Mouse (Mus musculus): ENCODE data around the gene Cdkl1. TPM values are rescaled to one million over a fixed set of nuclear protein-coding genes. Genes with fewer than 3 reads are reported as not detected.

Cdkl1 gene
- total RNA-seq, 4 experiments from 2014 or later, result 11.8 to 17.0 (median 14.4) TPM

DNA sequence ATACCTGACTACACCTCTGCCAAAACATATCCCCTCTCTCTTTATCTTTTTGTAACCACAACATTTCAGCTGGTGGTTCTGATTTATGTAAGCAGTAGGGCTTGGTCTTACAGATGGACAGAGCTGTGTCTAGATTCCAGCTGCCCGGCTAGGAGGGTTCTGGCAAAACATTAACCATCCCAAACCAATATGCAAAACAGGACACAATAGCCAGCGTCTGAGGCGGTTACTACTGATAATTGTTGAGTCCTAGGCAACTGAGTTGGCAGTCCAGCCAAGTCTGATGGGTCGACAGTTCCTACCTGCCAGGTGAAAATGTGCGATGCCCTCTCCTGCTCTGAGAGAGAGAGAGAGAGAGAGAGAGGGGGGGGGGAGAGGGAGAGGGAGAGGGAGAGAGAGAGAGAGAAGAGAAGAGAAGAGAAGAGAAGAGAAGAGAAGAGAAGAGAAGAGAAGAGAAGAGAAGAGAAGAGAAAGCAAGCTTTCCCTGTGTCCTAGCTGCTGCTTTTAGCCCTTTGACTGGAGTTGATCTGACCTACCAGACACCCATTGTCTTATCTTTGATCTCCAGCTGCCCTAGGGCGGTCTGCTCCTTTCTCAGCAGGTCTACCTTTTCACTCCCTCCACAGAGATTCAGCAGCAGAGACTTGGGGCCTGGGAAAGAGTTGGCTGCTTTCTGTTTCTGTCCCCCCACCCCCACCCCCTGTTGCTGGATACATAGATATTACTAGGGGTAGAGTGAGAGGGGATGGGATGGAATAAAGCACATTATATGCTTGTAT lies 7.6 kb downstream of the Cdkl1 start:
- DNase-seq (ENCODE audit: low spot score), result no peak

GRCm38 (mm10) chr12:69781935-69782650 lies 9.0 kb downstream of the Cdkl1 start:
- no peak for DNase-seq (ENCODE audit: low spot score)

GRCm38 (mm10) chr12:69781480-69781879 lies 9.6 kb downstream of the Cdkl1 start:
- DNase-seq (ENCODE audit: low spot score), result no peak

DNA sequence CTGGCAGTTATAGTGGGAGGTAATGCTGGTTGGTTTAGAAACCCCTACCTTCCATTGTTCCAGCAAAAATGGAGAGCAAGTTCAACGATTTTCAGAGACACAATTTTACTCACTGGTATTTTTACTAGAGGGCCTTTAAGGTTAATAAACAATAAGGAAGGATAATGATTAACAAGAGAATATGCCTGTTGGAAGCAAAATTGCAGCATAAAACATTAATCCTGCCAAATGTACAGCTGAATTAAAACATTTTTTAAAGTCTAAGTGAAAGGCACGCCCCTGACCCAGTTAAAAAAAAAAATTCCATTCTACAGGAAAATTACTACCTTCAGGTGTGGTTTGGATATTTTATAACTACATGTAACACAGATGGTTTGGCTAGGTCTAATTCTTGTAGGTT lies 13.1 kb downstream of the Cdkl1 start:
- DNase-seq (ENCODE audit: low spot score), result no peak

GRCm38 (mm10) chr12:69777341-69777730 lies 13.7 kb downstream of the Cdkl1 start:
- DNase-seq (ENCODE audit: low spot score), result no peak

DNA sequence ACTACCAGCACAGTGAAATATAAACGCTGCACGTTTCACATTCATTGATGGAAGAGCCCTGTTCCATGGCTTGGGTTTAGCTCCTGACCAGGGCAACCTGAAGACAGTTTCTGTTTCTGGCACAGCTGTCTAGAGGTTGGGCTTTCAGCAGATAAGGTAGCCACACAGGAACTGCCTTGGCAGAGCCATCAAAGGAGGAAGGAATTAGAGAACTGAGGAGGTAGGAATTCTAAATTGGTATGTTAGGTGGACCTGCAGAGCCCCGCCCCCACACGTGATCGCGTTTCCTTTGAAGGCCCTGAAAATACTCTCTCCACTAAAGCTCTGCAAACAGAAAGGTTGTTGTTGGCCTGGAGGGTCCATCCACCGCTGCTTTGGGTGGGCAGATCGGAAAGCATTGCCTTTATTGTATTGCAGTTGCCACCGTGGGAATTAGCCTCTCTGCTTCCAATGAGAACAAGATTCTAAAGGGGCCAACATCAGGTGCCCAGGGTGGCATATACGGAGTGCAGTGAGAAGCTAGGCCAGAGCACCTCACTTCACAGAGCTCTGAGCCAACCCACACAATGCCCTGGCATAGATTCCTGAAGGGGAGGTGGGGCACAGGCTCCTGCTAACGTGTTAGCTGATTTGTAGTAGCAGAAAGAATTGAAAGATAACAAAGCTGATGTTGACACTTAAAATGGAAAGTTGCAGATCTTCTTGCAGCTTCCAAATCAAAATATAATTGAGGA lies 14.3 kb downstream of the Cdkl1 start:
- no peak for DNase-seq (ENCODE audit: low spot score)

DNA sequence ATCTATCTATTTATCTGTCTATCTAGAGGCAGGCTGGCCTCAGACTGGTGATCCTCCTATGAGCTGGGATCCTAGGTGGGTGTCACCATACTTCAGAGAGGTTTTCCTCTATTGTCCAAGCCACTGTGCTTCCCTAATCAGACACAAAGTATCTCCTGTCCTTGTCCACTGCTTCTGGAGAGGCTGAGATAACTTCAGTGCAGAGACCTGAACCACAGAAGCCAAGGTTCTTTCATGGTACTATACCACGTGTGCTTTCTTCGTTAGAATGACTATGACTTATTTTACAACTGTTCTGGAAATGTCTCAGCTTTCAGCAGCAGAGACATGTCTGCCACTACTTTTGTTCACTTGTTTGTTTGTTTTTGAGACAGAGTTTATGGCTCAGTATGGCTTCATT lies 22.2 kb downstream of the Cdkl1 start:
- no peak for DNase-seq (ENCODE audit: low spot score)

DNA sequence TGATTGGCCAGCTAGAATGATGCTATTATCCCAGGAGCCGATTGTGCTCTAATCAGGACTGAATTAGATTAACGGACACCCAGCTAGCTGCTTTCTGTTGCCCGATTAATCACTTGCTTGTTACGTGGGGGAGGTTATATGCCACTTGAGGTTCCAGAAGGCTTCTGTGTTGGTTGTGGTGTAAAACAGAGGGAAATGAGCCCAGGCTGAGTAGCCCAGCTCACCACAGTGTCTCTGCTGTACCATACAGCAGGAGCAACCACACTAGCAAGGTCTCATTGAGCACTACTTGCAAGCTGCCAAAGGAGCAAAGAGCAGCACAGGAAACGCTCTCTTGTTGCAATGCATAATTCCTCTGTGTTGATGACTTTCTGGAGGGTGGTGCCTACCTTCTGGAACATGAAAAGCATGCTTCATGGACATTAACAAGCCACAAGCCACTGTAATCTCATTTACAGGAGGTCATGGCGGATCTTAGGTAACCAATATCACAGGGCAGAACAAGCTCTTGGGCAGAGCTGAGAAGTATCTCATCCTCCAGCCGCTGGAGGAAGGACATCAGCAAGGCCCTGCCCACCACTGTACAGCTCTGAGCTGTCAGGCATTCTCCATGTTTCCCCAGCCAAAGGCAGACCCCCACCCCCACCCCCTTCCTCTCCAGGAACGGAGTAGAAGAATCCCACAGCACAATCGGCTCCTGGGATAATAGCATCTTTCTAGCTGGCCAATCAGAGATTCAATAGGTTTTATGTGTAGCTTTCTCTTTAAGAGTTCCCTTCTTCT lies 23.4 kb downstream of the Cdkl1 start:
- DNase-seq (ENCODE audit: low spot score), result no peak

DNA sequence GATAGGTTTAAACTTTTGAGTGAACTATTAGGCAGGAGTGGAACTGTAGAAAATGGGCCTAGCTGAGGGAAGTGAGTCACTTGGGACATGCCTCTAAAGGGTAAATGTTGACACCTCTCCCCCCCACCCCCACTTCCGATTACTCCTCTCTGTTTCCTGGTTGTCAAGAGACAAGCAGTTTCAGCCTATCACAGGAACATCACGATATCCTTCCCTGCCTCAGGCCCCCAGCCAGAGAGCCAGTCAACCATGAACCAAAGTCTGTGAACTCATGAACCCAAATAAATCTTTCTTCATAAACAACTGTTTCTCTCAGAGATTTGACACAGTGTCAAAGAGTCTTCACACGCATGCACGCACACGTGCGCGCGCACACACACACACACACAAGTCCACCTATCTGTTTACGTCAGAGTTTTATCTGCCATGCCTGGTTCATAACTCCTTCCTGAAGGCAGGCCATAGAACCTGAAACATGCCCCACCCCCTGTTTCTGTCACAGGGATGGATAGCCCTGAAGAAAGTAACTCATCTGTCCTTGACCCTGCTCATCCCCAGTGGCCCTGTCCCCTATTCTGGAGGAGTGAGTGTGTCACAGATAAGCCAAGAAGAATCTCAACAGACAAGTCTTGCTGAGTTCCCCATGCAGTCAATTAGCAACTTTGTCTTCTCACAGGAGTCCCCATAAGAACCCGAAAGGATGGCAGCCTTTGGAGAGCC lies 24.7 kb downstream of the Cdkl1 start:
- no peak for DNase-seq (ENCODE audit: low spot score)

GRCm38 (mm10) chr12:69765543-69765942 lies 25.5 kb downstream of the Cdkl1 start:
- DNase-seq (ENCODE audit: low spot score), result no peak

DNA sequence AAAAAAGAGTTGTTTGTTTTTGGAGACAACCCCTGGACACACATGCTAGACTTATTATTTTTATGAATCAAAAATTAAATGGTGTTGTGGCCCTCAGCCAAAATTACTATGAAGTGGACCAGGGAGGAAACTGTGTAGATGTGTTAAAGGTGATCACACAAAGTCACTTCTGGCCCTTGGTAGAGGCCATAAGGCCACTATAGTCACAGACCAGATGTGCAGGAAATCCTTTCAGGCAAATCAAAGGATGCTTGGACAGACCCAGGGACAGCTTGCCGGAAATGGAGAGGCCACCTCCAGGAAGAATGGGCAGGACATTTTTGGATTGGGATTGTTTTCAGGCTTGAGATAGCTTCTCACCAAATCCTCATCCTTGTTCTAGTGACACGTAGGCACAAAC lies 29.5 kb downstream of the Cdkl1 start:
- peak; percentile 81 for DNase-seq (ENCODE audit: low spot score)

GRCm38 (mm10) chr12:69760743-69761406 lies 30.2 kb downstream of the Cdkl1 start:
- DNase-seq (ENCODE audit: low spot score), result no peak

- no peak for DNase-seq (ENCODE audit: low spot score)
These were observed 31.1 kb downstream of the Cdkl1 start for GRCm38 (mm10) chr12:69760014-69760413.

GRCm38 (mm10) chr12:69759267-69759885 lies 31.7 kb downstream of the Cdkl1 start:
- no peak for DNase-seq (ENCODE audit: low spot score)

DNA sequence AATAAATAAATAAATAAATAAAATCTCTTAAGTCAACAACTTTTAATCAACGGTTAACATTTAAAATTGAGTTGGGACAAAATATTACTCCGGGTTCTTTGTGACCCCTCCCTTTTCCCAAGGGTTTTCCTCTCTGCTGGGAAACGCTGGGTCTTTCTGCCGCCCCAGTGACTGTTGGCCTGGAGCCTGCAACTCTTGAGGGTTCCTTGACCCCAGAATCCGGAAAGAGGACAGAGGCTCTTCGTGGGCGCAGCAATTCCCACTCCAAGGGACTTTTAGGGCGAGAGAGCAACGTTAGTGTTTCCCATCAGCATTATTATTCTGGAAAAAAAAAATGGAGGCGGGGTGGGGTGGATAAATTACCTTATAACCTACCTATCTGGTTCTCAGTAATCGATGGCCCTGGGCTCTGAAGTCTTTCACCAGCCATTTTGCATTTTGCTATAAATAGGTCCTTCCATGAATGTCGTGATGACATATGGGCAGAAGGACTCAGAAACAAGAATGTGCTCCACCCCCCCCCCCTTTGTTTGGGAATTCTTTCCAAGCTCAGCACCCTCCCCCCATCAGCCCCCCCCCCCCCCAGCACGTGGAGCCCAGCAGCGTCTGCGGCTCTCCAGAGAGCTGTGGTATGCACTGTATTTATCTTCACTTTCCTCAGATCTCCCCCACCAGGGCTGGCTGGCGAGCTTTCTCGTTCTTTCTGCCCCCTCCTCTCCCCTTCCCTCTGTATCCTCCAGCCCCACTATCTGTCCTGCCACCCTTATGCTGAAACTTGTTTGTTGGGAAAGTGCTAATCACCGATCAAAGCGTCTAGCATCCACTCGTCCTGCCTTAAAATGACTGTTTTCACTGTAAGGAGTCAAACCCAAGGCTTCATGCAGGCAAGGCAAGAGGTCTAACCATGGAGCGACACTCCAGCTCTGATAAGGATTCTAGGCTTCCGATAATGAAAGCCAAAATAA lies 32.6 kb downstream of the Cdkl1 start:
- no peak for DNase-seq (ENCODE audit: low spot score)

DNA sequence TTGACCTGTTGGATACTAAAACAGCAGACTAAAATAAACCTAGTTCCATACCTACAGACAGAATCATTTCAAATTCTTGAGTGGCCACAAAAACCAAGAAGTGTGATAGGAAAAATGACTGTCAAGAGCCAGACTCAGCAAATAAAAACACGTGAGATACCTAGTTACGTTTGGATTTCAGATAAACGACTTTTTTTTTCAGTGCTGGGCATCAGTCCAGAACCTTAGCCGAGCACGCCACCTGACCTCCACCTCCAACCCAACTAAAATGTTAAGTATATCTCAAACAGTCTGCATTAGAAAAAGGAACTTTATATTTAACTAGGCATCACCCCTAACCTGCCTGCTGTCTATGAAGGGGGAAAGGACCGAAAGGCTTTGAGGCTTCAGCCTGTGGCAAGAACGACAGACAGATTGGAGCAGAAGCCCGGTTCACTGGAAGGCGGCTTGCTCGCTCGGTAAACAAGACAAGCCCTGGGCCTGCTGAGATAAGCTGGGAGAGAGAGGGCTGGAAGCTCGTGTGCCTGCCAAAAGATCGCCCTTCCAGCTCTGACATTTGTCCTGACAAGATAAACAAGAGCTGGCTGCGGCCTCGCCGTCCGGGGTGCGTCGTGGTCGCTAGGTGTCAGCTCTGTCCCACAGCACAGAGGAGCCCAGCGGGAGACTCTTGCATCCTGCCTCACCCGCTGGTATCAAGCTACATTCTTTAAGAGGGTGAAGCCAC lies 33.5 kb downstream of the Cdkl1 start:
- DNase-seq (ENCODE audit: low spot score), result peak; percentile 85

DNA sequence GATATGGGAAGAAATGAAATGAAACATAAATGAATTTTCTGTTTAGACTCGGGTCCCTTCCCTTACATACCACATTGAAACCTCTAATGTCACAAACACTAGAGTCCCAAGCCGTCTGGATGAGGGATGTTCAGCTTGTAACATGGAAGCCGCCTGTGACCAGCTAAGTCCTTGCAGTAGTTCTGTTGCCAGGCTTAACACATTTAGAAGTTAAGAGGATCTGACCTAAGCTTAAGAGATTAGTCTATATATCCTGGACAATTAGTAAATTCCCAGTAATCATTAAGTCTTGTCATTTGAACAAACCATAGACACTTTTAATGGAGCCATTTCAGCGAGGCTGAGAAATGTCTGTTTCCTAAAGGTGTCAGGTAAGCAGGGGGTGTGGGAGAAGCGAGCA lies 35.1 kb downstream of the Cdkl1 start:
- DNase-seq (ENCODE audit: low spot score), result no peak

GRCm38 (mm10) chr12:69753936-69754335 lies 37.1 kb downstream of the Cdkl1 start:
- DNase-seq (ENCODE audit: low spot score), result no peak
